Mouse (Mus musculus): ENCODE measurements around the gene Chd1. TPM values are rescaled to one million over a fixed set of nuclear protein-coding genes. Genes with fewer than 3 reads are reported as not detected.
"Not testable (repeated sequence)": the region's sequence is repeated elsewhere in the genome, so short reads cannot be mapped to it uniquely, and the experiment has no call there.

Gene Chd1
- total and polyA plus RNA-seq, 2 experiments, result 2.5 to 17.2 TPM

- Histone ChIP-seq H3K4me1 (ENCODE audit: control insufficient read depth, insufficient read depth, low read length) (peaks cover 1% of the 10 kb centered on the region; the same call in 1 of the 2 replicates), H3K36me3 (ENCODE audit: control insufficient read depth, insufficient read depth, low read length) (peaks cover 9% of the 10 kb centered on the region), H3K27ac (replicated peaks; ENCODE audit: insufficient read depth, low read depth, low read length) (no peak overlapping the region), H3K4me3 (ENCODE audit: insufficient read depth, low read depth, low read length) (no peak overlapping the region), H3K79me2 (ENCODE audit: control insufficient read depth, insufficient read depth, low read length) (peaks cover 34% of the 10 kb centered on the region; the same call in 1 of the 2 replicates), H3K27me3 (ENCODE audit: control insufficient read depth, insufficient read depth, low read length) (no peaks in the 10 kb centered on the region), H3K9ac (ENCODE audit: low read depth, low read length) (no peak overlapping the region)
- 83% methylated on average over 3 of the region's 3 CpGs for WGBS
- no peak for DNase-seq (ENCODE audit: extremely low read depth, low read depth, low spot score)
- no peak for TF ChIP-seq CTCF (IDR thresholded peaks at IDR 0.05; ENCODE audit: low read depth, low read length)
- TF ChIP-seq POLR2A (IDR thresholded peaks at IDR 0.05; ENCODE audit: extremely low read depth, insufficient read depth, low read length), result no peak
Observed at GRCm38 (mm10) chr17:15720841-15721240, 16.1 kb downstream of the Chd1 start.

GRCm38 (mm10) chr17:15723291-15723690 lies 18.5 kb downstream of the Chd1 start:
- no peak for DNase-seq (ENCODE audit: extremely low read depth, low read depth, low spot score)
- H3K4me1 ChIP-seq (ENCODE audit: control insufficient read depth, insufficient read depth, low read length), result no peaks in the 10 kb centered on the region
- no peak overlapping the region for H3K27ac ChIP-seq (replicated peaks; ENCODE audit: insufficient read depth, low read depth, low read length)
- no peak for TF ChIP-seq CTCF (IDR thresholded peaks at IDR 0.05; ENCODE audit: low read depth, low read length)
- TF ChIP-seq POLR2A (IDR thresholded peaks at IDR 0.05; ENCODE audit: extremely low read depth, insufficient read depth, low read length), result no peak
- H3K79me2 ChIP-seq (ENCODE audit: control insufficient read depth, insufficient read depth, low read length), result peaks cover 18% of the 10 kb centered on the region; the same call in 1 of the 2 replicates
- peaks cover 26% of the 10 kb centered on the region for H3K36me3 ChIP-seq (ENCODE audit: control insufficient read depth, insufficient read depth, low read length)
- no peaks in the 10 kb centered on the region for H3K27me3 ChIP-seq (ENCODE audit: control insufficient read depth, insufficient read depth, low read length)
- 73% methylated on average over 1 of the region's 1 CpGs for WGBS
- no peak overlapping the region for H3K4me3 ChIP-seq (ENCODE audit: insufficient read depth, low read depth, low read length)
- no peak overlapping the region for H3K9ac ChIP-seq (ENCODE audit: low read depth, low read length)

GRCm38 (mm10) chr17:15723866-15724475 lies 19.2 kb downstream of the Chd1 start:
- not testable (repeated sequence) for H3K4me3 ChIP-seq (ENCODE audit: insufficient read depth, low read depth, low read length); H3K27ac ChIP-seq (replicated peaks; ENCODE audit: insufficient read depth, low read depth, low read length); DNase-seq (ENCODE audit: extremely low read depth, low read depth, low spot score); H3K27me3 ChIP-seq (ENCODE audit: control insufficient read depth, insufficient read depth, low read length); H3K9ac ChIP-seq (ENCODE audit: low read depth, low read length); H3K4me1 ChIP-seq (ENCODE audit: control insufficient read depth, insufficient read depth, low read length)
- H3K79me2 ChIP-seq (ENCODE audit: control insufficient read depth, insufficient read depth, low read length), result peaks cover 12% of the 10 kb centered on the region; the same call in 1 of the 2 replicates
- peaks cover 29% of the 10 kb centered on the region for H3K36me3 ChIP-seq (ENCODE audit: control insufficient read depth, insufficient read depth, low read length)
- 71% methylated on average over 5 of the region's 5 CpGs for WGBS

GRCm38 (mm10) chr17:15731706-15732105 lies 26.9 kb downstream of the Chd1 start:
- no peak for DNase-seq (ENCODE audit: extremely low read depth, low read depth, low spot score)
- WGBS, result 95% methylated on average over 5 of the region's 5 CpGs

GRCm38 (mm10) chr17:15737346-15737917 lies 32.7 kb downstream of the Chd1 start:
- Histone ChIP-seq H3K79me2 (ENCODE audit: control insufficient read depth, insufficient read depth, low read length) (no peaks in the 10 kb centered on the region; the same call in 1 of the 2 replicates), H3K27ac (replicated peaks; ENCODE audit: insufficient read depth, low read depth, low read length) (no peak overlapping the region), H3K9ac (ENCODE audit: low read depth, low read length) (no peak overlapping the region), H3K4me3 (ENCODE audit: insufficient read depth, low read depth, low read length) (no peak overlapping the region), H3K4me1 (ENCODE audit: control insufficient read depth, insufficient read depth, low read length) (no peaks in the 10 kb centered on the region), H3K36me3 (ENCODE audit: control insufficient read depth, insufficient read depth, low read length) (peaks cover 43% of the 10 kb centered on the region), H3K27me3 (ENCODE audit: control insufficient read depth, insufficient read depth, low read length) (no peaks in the 10 kb centered on the region)
- TF ChIP-seq CTCF (IDR thresholded peaks at IDR 0.05; ENCODE audit: low read depth, low read length) (no peak), POLR2A (IDR thresholded peaks at IDR 0.05; ENCODE audit: extremely low read depth, insufficient read depth, low read length) (no peak)
- no peak for DNase-seq (ENCODE audit: extremely low read depth, low read depth, low spot score)
- WGBS, result 80% methylated on average over 10 of the region's 10 CpGs

More at GRCm38 (mm10) chr17:15731706-15732105, 26.9 kb downstream of the Chd1 start:
- H3K27ac ChIP-seq (replicated peaks; ENCODE audit: insufficient read depth, low read depth, low read length), result no peak overlapping the region
- peaks cover 59% of the 10 kb centered on the region for H3K36me3 ChIP-seq (ENCODE audit: control insufficient read depth, insufficient read depth, low read length)
- H3K79me2 ChIP-seq (ENCODE audit: control insufficient read depth, insufficient read depth, low read length), result no peaks in the 10 kb centered on the region; the same call in 1 of the 2 replicates
- TF ChIP-seq CTCF (IDR thresholded peaks at IDR 0.05; ENCODE audit: low read depth, low read length), result no peak
- no peak for TF ChIP-seq POLR2A (IDR thresholded peaks at IDR 0.05; ENCODE audit: extremely low read depth, insufficient read depth, low read length)
- no peaks in the 10 kb centered on the region for H3K27me3 ChIP-seq (ENCODE audit: control insufficient read depth, insufficient read depth, low read length)
- H3K4me1 ChIP-seq (ENCODE audit: control insufficient read depth, insufficient read depth, low read length), result no peaks in the 10 kb centered on the region
- H3K4me3 ChIP-seq (ENCODE audit: insufficient read depth, low read depth, low read length), result no peak overlapping the region
- no peak overlapping the region for H3K9ac ChIP-seq (ENCODE audit: low read depth, low read length)

GRCm38 (mm10) chr17:15741836-15742235 lies 37.1 kb downstream of the Chd1 start:
- TF ChIP-seq CTCF (IDR thresholded peaks at IDR 0.05; ENCODE audit: low read depth, low read length) (no peak), POLR2A (IDR thresholded peaks at IDR 0.05; ENCODE audit: extremely low read depth, insufficient read depth, low read length) (no peak)
- Histone ChIP-seq H3K4me3 (ENCODE audit: insufficient read depth, low read depth, low read length) (no peak overlapping the region), H3K36me3 (ENCODE audit: control insufficient read depth, insufficient read depth, low read length) (peaks cover 35% of the 10 kb centered on the region), H3K9ac (ENCODE audit: low read depth, low read length) (no peak overlapping the region), H3K27me3 (ENCODE audit: control insufficient read depth, insufficient read depth, low read length) (no peaks in the 10 kb centered on the region), H3K27ac (replicated peaks; ENCODE audit: insufficient read depth, low read depth, low read length) (no peak overlapping the region), H3K79me2 (ENCODE audit: control insufficient read depth, insufficient read depth, low read length) (no peaks in the 10 kb centered on the region; the same call in 1 of the 2 replicates), H3K4me1 (ENCODE audit: control insufficient read depth, insufficient read depth, low read length) (0 out of 2 replicates have a peak, but pooled peaks cover 2% of the 10 kb centered on the region)
- WGBS, result 89% methylated on average over 8 of the region's 8 CpGs
- DNase-seq (ENCODE audit: extremely low read depth, low read depth, low spot score), result no peak

All from liver, adult 2 months (tissue).